Mouse (Mus musculus): ENCODE measurements around the gene Parp16. TPM values are rescaled to one million over a fixed set of nuclear protein-coding genes. Genes with fewer than 3 reads are reported as not detected.
"Not testable (repeated sequence)": the region's sequence is repeated elsewhere in the genome, so short reads cannot be mapped to it uniquely, and the experiment has no call there.

The Parp16 gene
- total RNA-seq, 4 experiments from 2014 or later: 3.4 to 4.5 (median 3.7) TPM

DNA sequence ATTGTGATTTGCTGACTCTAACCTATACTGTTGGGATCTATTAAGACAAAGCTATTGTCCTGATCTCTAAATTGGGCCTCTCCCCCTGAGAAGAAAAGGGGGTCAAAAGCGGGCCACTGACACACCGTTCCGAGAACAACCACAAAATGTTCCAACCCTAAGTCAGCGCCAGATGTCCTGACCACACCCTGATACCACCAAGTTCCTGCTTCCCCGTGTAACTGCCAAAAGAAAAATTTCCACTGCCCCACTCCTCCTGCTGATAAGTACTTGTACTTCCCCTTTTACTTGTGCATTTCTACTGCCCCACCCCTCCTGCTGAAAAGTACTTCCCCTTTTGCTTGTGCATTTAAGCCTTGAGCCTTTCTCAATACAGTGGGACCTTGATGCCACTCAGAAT, 93.1 kb downstream of the Parp16 start:
- DNase-seq (ENCODE audit: low spot score): not testable (repeated sequence)

Other genes with a start within 250 kb of the Parp16 start
- gene Slc24a1, start 243.7 kb upstream of the Parp16 start, total RNA-seq (2022): under 1 TPM; 0.09 to 0.20 (median 0.14) TPM
- gene Ints14, start 234.4 kb upstream of the Parp16 start, total RNA-seq (2022): 10 to 100 TPM; 12.8 to 17.2 (median 14.2) TPM
- gene Hacd3, start 173.7 kb upstream of the Parp16 start, total RNA-seq (2022): 10 to 100 TPM; 14.6 to 19.0 (median 17.0) TPM
- 10 to 100 TPM; 52.8 to 59.9 (median 58.2) TPM for gene Dpp8, start 162.9 kb upstream of the Parp16 start, total RNA-seq (2022)
- gene Igdcc4, start 93.9 kb upstream of the Parp16 start, total RNA-seq (2022): 10 to 100 TPM; 13.3 to 17.9 (median 15.7) TPM
- gene Igdcc3, start 54.2 kb upstream of the Parp16 start, total RNA-seq (2022): under 1 TPM in 2 of 4 experiments, not detected in 2; 0.09 to 0.19 TPM
- gene Cilp, start 69.8 kb downstream of the Parp16 start, total RNA-seq (2022): 1 to 10 TPM; 1.5 to 2.8 (median 2.4) TPM
- gene Clpx, start 98.9 kb downstream of the Parp16 start, total RNA-seq (2022): 100 to 1,000 TPM in 2 of 4 experiments, 10 to 100 TPM in 2; 82.7 to 113 (median 100) TPM
- 10 to 100 TPM; 13.3 to 16.8 (median 16.0) TPM for gene Pdcd7, start 150.8 kb downstream of the Parp16 start, total RNA-seq (2022)
- under 1 TPM in 2 of 4 experiments, not detected in 2; 0.27 to 0.40 TPM for gene Ubap1l, start 165.7 kb downstream of the Parp16 start, total RNA-seq (2022)
- 1 to 10 TPM; 2.4 to 3.6 (median 3.1) TPM for gene Kbtbd13, start 196.3 kb downstream of the Parp16 start, total RNA-seq (2022)
- gene Rasl12, start 203.2 kb downstream of the Parp16 start, total RNA-seq (2022): 1 to 10 TPM; 5.5 to 8.0 (median 6.0) TPM
- not detected for gene Slc51b, start 227.6 kb downstream of the Parp16 start, total RNA-seq (2022)
- gene Mtfmt, start 240.4 kb downstream of the Parp16 start, total RNA-seq (2022): 1 to 10 TPM; 5.4 to 7.9 (median 6.9) TPM